Mouse (Mus musculus) intestine, embryonic 15.5 days (tissue): ENCODE data around the gene Ercc8. TPM values are rescaled to one million over a fixed set of nuclear protein-coding genes. Genes with fewer than 3 reads are reported as not detected.

Experiments used
- ATAC-seq: fragments of 200-750 bp; cut with Nextera tagmentation; 2 replicates; pipeline ENCODE4 v1.8.0; 2017; ENCODE audit warnings: moderate TSS enrichment, moderate library complexity
- H3K27ac ChIP-seq: fragments of 300-500 bp; sonication (generic); 2 replicates; pipeline ENCODE4 v1.5.1; 2015; ENCODE audit warnings: mild to moderate bottlenecking, inconsistent platforms
- H3K27me3 ChIP-seq: fragments of 300-500 bp; sonication (generic); replicated peaks from 2 replicates; pipeline ENCODE4 v1.6.1; 2015; ENCODE audit warnings: inconsistent platforms
- H3K36me3 ChIP-seq: fragments of 300-500 bp; sonication (generic); 2 replicates; pipeline ENCODE4 v1.6.1; 2015; ENCODE audit warnings: inconsistent platforms
- H3K4me1 ChIP-seq: fragments of 300-500 bp; sonication (generic); replicated peaks from 2 replicates; pipeline ENCODE4 v1.6.1; 2015; ENCODE audit warnings: inconsistent platforms
- H3K4me2 ChIP-seq: fragments of 300-500 bp; sonication (generic); replicated peaks from 2 replicates; pipeline ENCODE4 v1.6.1; 2015; ENCODE audit warnings: mild to moderate bottlenecking, inconsistent platforms
- H3K4me3 ChIP-seq: fragments of 300-500 bp; sonication (generic); replicated peaks from 2 replicates; pipeline ENCODE4 v1.5.1; 2015; ENCODE audit warnings: inconsistent platforms
- H3K9ac ChIP-seq: fragments of 300-500 bp; sonication (generic); 2 replicates; pipeline ENCODE4 v1.6.1; 2015; ENCODE audit warnings: inconsistent platforms
- H3K9me3 ChIP-seq: fragments of 300-500 bp; sonication (generic); 2 replicates; pipeline ENCODE4 v1.6.1; 2016; ENCODE audit warnings: inconsistent platforms
- WGBS: fragments of 180-500 bp; shearing (Covaris S2); methylation state at CpG from one replicate; pipeline ENCODE4 v1.1.7; 2015; 5-methylcytosine and 5-hydroxymethylcytosine counted together
- polyA plus RNA-seq: library from polyadenylated mRNA; unstranded; fragments of >200 nt; fragmentation: Nextera tagmentation; extraction: Ambion mirVana; gene quantifications from 2 replicates; pipeline ENCODE4 v1.2.1, GENCODE M21; 2015

The Ercc8 gene
- polyA plus RNA-seq, 1 experiment from 2014 or later = 13.5 TPM

DNA sequence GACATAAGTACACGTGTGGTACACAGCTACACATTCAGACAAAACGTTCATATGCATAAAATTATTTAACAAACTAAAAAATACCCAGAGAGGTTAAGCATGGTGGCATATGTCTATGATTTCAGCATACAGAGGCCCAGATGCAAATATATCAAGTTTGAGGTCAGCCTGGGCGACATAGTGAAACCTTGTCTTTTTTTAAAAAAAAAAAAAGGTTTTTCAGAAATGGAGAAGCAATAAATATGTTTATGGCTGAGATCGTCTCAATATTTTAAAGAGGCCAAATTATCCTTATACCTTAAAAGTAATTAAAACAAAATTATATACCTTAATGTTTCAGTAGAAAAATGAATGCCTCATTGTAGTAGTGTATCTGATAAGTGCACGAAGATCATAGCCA, 49.6 kb downstream of the Ercc8 start:
- H3K4me2 ChIP-seq = no peak overlapping the region
- no peak for ATAC-seq
- WGBS = 69% methylated on average over 5 of the region's 5 CpGs

DNA sequence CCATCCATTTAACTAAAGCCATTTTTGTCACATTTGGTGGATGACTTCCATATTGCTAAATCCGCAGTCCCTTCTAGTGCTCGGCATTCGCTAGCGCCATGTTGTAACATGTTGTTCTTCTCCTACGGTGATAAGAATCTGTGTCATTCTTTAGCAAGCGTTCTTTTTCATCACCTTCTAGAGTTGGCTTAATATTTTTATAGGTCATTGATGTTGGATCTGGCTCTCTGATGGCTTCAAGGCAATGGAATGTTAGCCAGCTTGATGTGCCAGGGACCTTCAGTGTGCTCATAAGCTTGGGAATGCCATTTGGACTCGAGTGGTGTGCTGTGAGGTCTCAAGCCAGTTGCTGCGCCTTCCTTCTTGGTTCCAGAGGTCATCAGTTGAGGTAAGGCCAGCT, 52.4 kb downstream of the Ercc8 start:
- Histone ChIP-seq H3K4me1 (peaks cover 10% of the 10 kb centered on the region), H3K27ac (no peak overlapping the region), H3K9ac (no peak overlapping the region), H3K36me3 (no peaks in the 10 kb centered on the region), H3K4me3 (no peak overlapping the region), H3K9me3 (no peaks in the 10 kb centered on the region), H3K27me3 (no peaks in the 10 kb centered on the region), H3K4me2 (no peak overlapping the region)
- 91% methylated on average over 8 of the region's 8 CpGs for WGBS
- no peak for ATAC-seq

More for the DNA sequence above, 49.6 kb downstream of the Ercc8 start:
- Histone ChIP-seq H3K27me3 (no peaks in the 10 kb centered on the region), H3K9me3 (no peaks in the 10 kb centered on the region), H3K36me3 (no peaks in the 10 kb centered on the region), H3K9ac (no peak overlapping the region), H3K4me3 (no peak overlapping the region), H3K27ac (no peak overlapping the region), H3K4me1 (0 out of 2 replicates have a peak, but pooled peaks cover 3% of the 10 kb centered on the region)

DNA sequence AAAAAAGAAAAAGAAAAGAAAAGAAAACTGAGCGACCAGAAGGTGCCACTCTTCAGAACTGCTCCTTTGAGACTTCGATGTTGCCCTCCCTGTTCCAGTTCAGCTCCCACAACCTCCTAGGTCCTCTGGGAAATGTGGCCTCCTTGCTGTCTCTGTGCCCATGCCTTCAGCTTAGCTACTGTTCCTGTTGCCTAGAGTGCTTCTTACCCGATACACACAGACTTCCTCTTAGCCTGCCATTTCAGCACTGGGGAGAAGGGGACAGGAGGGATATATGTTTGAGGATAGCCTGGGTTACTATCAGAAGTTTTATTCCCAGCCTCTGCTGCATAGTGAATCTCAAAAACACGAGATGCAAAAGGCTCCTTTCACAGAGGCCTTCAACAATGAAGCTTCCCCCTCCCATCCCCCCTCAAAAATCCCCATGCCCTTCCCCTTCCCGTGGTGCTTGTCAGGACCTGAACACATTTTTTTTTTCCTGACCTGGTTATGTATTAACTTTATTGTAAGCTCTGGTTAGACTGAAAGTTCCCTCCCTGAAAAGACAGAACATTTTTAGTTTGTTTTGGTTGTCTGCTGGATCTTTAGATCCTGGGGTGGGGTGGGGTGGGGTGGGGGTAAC, 54.0 kb downstream of the Ercc8 start:
- 45% methylated on average over 5 of the region's 5 CpGs for WGBS
- Histone ChIP-seq H3K9ac (no peak overlapping the region), H3K27ac (0 out of 2 replicates have a peak overlapping the region, but pooled peaks have one; percentile 2), H3K4me2 (peak overlapping the region; percentile 9; the same call in 1 of the 2 replicates), H3K4me3 (no peak overlapping the region), H3K9me3 (no peaks in the 10 kb centered on the region), H3K4me1 (peaks cover 10% of the 10 kb centered on the region), H3K36me3 (no peaks in the 10 kb centered on the region), H3K27me3 (no peaks in the 10 kb centered on the region)
- ATAC-seq = no peak

DNA sequence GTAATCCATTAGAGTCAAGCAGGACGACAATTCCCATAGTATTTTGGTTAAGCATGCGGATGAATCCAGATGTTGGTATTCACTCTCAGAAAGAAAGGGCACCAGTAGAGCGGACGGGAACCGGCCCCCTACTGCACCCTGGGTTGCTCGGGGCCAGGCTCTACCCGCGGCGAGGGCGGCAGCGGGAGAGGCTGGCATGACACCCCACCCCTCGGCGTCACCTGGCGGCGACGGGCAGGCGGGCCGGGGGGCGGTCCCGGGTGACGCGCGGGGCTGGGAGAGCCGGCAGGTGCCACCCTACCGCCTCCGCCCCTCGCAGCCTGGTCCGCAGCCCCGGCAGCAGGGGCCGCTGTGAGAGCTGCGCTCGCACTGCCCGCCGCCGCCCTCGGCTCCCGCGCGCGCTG, 55.6 kb downstream of the Ercc8 start, which contains the start of gene Elovl7:
TSS of gene Elovl7 (plus strand) at position 324 of the 404 bp plus-strand sequence.
- Histone ChIP-seq H3K4me2 (peak within 1 kb of the TSS; percentile 96), H3K9ac (peak within 1 kb of the TSS; percentile 70), H3K36me3 (no peaks in the 10 kb centered on the region), H3K9me3 (no peaks in the 10 kb centered on the region), H3K4me1 (peaks cover 10% of the 10 kb centered on the region), H3K27me3 (no peaks in the 10 kb centered on the region), H3K27ac (peak within 1 kb of the TSS; percentile 48; the same call in 1 of the 2 replicates), H3K4me3 (peak within 1 kb of the TSS; percentile 76)
- peak; percentile 96 for ATAC-seq
- WGBS = 0% methylated on average over 40 of the region's 40 CpGs

DNA sequence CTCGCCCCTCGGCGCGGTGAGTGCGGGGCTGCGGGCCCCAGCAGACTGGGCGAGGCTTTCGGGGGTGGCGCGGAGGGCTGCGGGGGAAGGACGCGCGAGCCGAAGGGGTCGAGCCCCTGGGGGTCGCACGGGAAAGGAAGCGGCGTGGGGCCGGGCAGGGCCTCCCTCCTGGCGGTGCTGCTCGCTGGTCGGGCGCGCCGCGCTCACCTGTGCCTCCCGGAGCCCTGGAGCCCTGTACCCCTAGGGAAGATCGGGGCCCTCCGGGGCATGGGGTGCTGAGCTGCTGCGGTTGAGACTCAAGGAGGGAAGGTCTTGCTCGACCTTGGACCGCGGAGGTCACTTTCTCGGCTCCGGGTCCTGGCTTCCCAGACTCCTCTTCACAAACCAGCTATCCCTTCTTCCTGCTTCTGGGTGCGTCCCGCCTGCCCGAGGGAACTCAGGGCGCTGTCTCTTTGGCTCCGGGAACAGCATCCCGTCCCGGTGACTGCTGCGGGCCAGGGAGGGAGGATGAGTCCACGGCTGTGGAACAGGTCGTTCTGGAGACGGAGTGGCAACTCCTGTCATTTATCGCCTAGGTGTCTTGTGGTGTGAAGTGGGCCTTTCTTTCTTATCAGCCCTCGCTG, 56.1 kb downstream of the Ercc8 start:
- Histone ChIP-seq H3K4me3 (peak overlapping the region; percentile 76), H3K27ac (peak overlapping the region; percentile 48; the same call in 1 of the 2 replicates), H3K36me3 (no peaks in the 10 kb centered on the region), H3K4me1 (peaks cover 10% of the 10 kb centered on the region), H3K9me3 (no peaks in the 10 kb centered on the region), H3K27me3 (no peaks in the 10 kb centered on the region), H3K4me2 (peak overlapping the region; percentile 96), H3K9ac (peak overlapping the region; percentile 70)
- under 1% methylated on average over 50 of the region's 50 CpGs for WGBS
- peak; percentile 82 for ATAC-seq

DNA sequence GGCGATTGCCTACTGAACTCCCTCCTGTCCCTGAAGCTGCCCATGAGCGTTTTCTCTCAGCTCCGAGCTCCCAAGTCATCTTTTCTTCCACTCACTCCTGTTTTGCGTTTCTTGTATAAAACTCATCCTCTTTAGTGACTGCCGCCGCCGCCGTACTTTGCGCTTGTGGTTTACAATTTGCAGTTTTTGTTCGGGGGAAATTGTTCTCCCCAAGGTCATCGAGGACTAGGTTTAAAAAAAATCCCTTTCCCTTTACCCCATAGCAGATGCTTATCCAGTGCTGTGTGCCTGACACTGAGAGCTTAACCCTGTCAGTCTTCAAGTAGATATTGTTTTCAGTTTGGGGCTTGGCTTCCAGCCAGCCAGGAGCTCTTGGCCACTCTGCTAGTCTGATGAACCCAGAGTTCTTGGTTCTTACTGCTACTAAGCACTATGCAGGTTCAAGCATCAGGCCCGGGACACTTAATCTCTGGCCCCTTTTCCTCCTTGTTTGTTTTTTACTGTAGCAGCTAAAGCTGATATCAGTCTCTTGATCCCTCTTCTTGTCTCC, 56.8 kb downstream of the Ercc8 start:
- Histone ChIP-seq H3K27me3 (no peaks in the 10 kb centered on the region), H3K4me2 (peak overlapping the region; percentile 96), H3K4me3 (peak overlapping the region; percentile 76), H3K9me3 (no peaks in the 10 kb centered on the region), H3K4me1 (peaks cover 10% of the 10 kb centered on the region), H3K36me3 (no peaks in the 10 kb centered on the region), H3K27ac (no peak overlapping the region), H3K9ac (peak overlapping the region; percentile 70; the same call in 1 of the 2 replicates)
- no peak for ATAC-seq
- 4% methylated on average over 12 of the region's 12 CpGs for WGBS

DNA sequence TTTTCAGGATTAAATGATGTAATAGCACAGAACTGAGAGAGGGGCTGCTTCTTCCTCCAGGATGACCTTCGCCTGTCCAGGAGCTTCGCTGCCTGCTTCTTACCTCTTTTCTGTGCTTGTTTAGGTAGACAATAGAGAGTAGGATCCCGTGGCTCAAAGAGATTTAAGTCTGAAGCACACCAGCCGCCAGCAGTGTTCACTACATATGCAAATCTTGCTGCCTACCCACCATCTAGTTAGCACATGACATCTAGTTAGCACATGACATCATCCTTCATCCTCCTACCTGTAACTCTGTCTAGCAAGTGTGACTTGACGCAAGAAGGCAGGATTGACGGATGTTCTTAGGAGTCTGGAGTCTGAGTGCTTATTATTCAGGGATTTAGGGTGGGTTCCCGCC, 61.2 kb downstream of the Ercc8 start:
- no peak overlapping the region for H3K4me2 ChIP-seq
- H3K36me3 ChIP-seq = no peaks in the 10 kb centered on the region
- H3K9me3 ChIP-seq = no peaks in the 10 kb centered on the region
- 78% methylated on average over 7 of the region's 7 CpGs for WGBS
- no peak overlapping the region for H3K9ac ChIP-seq
- no peak overlapping the region for H3K4me3 ChIP-seq
- H3K27me3 ChIP-seq = no peaks in the 10 kb centered on the region
- ATAC-seq = no peak
- peaks cover 7% of the 10 kb centered on the region for H3K4me1 ChIP-seq
- H3K27ac ChIP-seq = no peak overlapping the region

DNA sequence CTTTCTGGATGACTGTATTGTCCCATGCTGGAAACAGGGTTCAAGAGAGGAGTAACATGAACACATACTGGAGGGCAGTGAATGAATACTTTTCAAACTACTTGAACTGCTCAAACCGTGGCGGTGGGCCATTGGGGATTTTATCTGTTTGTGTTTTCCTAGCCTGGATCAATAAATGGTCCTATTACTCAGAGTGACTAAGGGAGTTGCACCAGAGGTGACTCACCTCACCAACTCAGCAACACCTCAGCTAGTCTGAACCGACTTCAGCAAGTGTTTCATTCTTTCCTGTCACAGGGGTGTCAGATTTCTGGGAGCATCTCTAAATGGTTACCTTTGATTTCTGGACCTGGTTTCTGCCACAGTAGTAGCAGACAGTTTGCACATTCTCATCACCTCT, 70.7 kb downstream of the Ercc8 start:
- no peak overlapping the region for H3K9ac ChIP-seq
- H3K4me1 ChIP-seq = no peaks in the 10 kb centered on the region
- no peaks in the 10 kb centered on the region for H3K27me3 ChIP-seq
- no peaks in the 10 kb centered on the region for H3K36me3 ChIP-seq
- 49% methylated on average over 3 of the region's 3 CpGs for WGBS
- peak; percentile 52 for ATAC-seq
- no peaks in the 10 kb centered on the region for H3K9me3 ChIP-seq
- H3K27ac ChIP-seq = no peak overlapping the region
- no peak overlapping the region for H3K4me2 ChIP-seq
- no peak overlapping the region for H3K4me3 ChIP-seq

DNA sequence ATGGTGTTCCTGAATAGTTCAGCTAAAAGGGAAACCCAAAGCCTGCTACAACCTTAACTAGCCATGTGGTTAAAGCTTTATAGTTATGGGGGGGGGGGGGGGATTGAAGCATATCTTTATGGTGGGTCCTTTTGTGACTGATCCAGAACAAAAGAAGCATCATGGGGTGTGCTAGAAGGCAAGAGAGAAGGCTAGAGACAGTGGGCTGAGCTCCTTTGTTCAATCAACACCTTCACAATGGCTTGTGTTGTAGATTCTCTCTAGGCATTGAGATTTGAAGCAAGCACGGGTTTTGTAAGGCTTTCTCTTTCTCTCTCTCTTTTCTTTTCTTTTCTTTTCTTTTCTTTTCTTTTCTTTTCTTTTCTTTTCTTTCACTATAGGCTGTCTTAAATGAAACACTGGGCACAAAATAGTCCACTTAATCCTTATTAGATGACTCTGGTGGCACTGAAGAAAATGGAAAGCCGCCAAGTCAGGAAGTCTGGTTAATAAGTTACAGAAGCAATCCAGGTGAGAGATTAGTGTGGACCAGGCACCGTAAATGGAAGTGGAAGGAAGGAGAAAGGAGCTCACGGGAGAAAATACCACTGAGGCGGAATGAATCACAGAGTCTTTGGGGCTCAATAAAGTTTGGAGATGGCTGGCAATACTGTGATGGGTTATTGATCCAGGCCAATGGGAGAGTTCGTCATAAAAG, 71.3 kb downstream of the Ercc8 start:
- Histone ChIP-seq H3K27ac (no peak overlapping the region), H3K9me3 (no peaks in the 10 kb centered on the region), H3K9ac (no peak overlapping the region), H3K4me1 (no peaks in the 10 kb centered on the region), H3K4me2 (0 out of 2 replicates have a peak overlapping the region, but pooled peaks have one; percentile 9), H3K4me3 (no peak overlapping the region), H3K36me3 (no peaks in the 10 kb centered on the region), H3K27me3 (no peaks in the 10 kb centered on the region)
- peak; percentile 87 for ATAC-seq
- WGBS = 56% methylated on average over 6 of the region's 6 CpGs

DNA sequence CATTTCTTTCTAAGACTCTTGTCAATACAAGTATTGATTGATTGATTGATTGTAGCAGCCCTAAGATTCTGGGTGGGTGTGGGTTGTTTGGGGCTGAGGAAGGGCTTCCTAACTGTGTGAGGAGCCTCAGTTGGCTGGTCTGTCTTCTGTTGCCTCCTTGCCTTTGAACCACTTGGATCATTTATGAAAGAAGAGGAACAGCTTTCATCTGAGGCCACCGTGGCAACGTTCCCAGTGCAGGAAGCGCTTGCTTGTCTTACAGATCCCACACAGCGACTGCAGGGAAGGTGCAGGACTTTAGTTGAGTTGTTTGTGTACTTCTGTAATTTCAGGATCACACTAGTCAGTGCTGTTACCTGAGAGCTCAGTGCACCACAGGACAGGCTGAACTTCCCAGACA, 81.5 kb downstream of the Ercc8 start:
- H3K9me3 ChIP-seq = no peaks in the 10 kb centered on the region
- no peaks in the 10 kb centered on the region for H3K27me3 ChIP-seq
- no peaks in the 10 kb centered on the region for H3K36me3 ChIP-seq
- no peak overlapping the region for H3K27ac ChIP-seq
- WGBS = 44% methylated on average over 4 of the region's 4 CpGs
- no peak overlapping the region for H3K9ac ChIP-seq
- H3K4me3 ChIP-seq = no peak overlapping the region
- H3K4me1 ChIP-seq = no peaks in the 10 kb centered on the region
- H3K4me2 ChIP-seq = no peak overlapping the region
- no peak for ATAC-seq

DNA sequence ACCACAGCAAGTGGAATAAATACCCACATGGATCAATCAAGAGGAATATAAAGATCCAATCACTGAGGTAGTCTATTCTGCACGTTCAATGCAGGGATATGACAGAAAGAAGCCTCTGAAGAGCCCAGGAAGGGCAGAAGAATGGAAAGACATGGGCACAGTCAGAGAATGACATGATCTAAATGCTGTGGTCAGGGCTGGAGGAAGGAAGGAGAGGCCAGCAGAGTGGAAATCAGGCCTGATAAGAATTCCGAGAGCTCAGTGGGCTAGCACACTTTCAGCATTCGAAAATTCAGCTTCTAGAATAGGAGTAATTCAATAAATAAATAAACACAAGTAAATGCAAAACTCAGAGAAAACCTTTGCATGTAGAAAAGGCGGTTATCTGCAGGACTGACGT, 83.2 kb downstream of the Ercc8 start:
- H3K9me3 ChIP-seq = no peaks in the 10 kb centered on the region
- no peaks in the 10 kb centered on the region for H3K27me3 ChIP-seq
- no peak overlapping the region for H3K4me3 ChIP-seq
- H3K9ac ChIP-seq = no peak overlapping the region
- no peak overlapping the region for H3K27ac ChIP-seq
- H3K4me1 ChIP-seq = no peaks in the 10 kb centered on the region
- H3K36me3 ChIP-seq = no peaks in the 10 kb centered on the region
- no peak for ATAC-seq
- WGBS = 77% methylated on average over 5 of the region's 5 CpGs
- no peak overlapping the region for H3K4me2 ChIP-seq
